Mouse (Mus musculus): ENCODE measurements around the gene Txndc2.

GRCm38 (mm10) chr17:65607574-65608311 is 34.2 kb downstream of the Txndc2 start:
- TF ChIP-seq CTCF (IDR thresholded peaks at IDR 0.05; ENCODE audit: low read depth) (no peak), EP300 (IDR thresholded peaks at IDR 0.05; ENCODE audit: low read depth) (no peak)
